Mouse (Mus musculus) kidney, embryonic 14.5 days (tissue): Measurements from ENCODE around the gene Rtf2. TPM values are rescaled to one million over a fixed set of nuclear protein-coding genes. Genes with fewer than 3 reads are reported as not detected.

Experiments used
- ATAC-seq: fragments of 200-750 bp; cut with Nextera tagmentation; 2 replicates; pipeline ENCODE4 v1.8.0; 2017; ENCODE audit warnings: moderate number of reproducible peaks, mild to moderate bottlenecking, moderate TSS enrichment, moderate library complexity; ENCODE audit not compliant: low FRiP score, low TSS enrichment
- H3K27ac ChIP-seq: fragments of 300-500 bp; sonication (generic); 2 replicates; pipeline ENCODE4 v1.5.1; 2014; ENCODE audit warnings: low read depth, mild to moderate bottlenecking, low read length, moderate library complexity, mixed read lengths
- H3K27me3 ChIP-seq: fragments of 300-500 bp; sonication (generic); 2 replicates; pipeline ENCODE4 v1.6.1; 2014; ENCODE audit warnings: mild to moderate bottlenecking, low read length; ENCODE audit not compliant: control insufficient read depth, insufficient read depth
- H3K36me3 ChIP-seq: fragments of 300-500 bp; sonication (generic); 2 replicates; pipeline ENCODE4 v1.6.1; 2014; ENCODE audit warnings: low read length, mixed read lengths; ENCODE audit not compliant: control insufficient read depth, insufficient read depth
- H3K4me1 ChIP-seq: fragments of 300-500 bp; sonication (generic); 2 replicates; pipeline ENCODE4 v1.6.1; 2014; ENCODE audit warnings: low read length, mixed read lengths; ENCODE audit not compliant: control insufficient read depth, insufficient read depth
- H3K4me2 ChIP-seq: fragments of 300-500 bp; sonication (generic); replicated peaks from 2 replicates; pipeline ENCODE4 v1.6.1; 2014; ENCODE audit warnings: low read depth, mild to moderate bottlenecking, low read length
- H3K4me3 ChIP-seq: fragments of 300-500 bp; sonication (generic); 2 replicates; pipeline ENCODE4 v1.5.1; 2014; ENCODE audit warnings: mild to moderate bottlenecking, low read length
- H3K9ac ChIP-seq: fragments of 300-500 bp; sonication (generic); 2 replicates; pipeline ENCODE4 v1.6.1; 2014; ENCODE audit warnings: low read depth, mild to moderate bottlenecking, low read length, moderate library complexity
- H3K9me3 ChIP-seq: fragments of 300-500 bp; sonication (generic); 2 replicates; pipeline ENCODE4 v1.6.1; 2016; ENCODE audit warnings: low read length; ENCODE audit not compliant: control insufficient read depth
- WGBS: fragments of 180-500 bp; shearing (Covaris S2); extraction: QIAGEN DNeasy Blood & Tissue Kit; methylation state at CpG from one replicate; pipeline ENCODE4 v1.1.7; 2014; 5-methylcytosine and 5-hydroxymethylcytosine counted together
- polyA plus RNA-seq: library from polyadenylated mRNA; unstranded; fragments of >200 nt; fragmentation: Nextera tagmentation; extraction: Ambion mirVana; gene quantifications from 2 replicates; pipeline ENCODE4 v1.2.1, GENCODE M21; 2014

Rtf2 gene
- polyA plus RNA-seq, 1 experiment from 2014 or later, result 74.4 TPM

DNA sequence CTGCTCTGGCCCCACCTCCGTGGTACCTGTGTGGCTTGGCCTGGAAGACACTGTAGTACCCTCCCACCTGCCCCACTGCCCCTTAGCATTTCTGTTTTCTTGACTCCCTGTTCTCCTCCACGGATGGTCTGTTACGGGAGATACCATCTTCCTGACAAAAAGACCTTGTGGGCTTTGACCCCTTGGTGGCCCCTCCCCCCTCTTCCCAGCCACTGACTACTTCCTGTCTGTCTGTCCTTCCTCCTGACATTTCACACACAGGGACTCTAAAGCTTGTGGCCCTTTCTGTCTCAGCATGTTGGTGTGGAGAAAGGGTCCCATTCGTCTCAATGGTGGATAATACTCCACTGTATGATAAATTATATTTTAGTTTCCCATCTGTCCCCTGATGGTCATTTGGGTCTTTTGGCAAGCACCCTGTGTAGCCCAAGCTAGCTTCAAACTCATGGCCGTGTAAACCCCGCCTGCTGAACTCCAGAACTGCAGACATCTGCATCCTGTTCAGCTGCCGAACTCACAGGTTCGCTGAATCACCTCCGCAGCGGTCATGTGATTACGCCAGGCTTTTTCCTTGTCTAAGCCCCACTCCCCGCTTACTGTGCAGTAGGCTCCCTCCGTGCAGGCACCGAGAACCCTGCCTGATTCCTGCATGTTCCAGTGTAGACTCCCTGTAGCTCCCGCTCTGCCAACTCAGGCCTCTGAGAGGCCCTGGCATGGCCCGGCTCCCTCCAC, 41.5 kb downstream of the Rtf2 start:
- no peaks in the 10 kb centered on the region for H3K36me3 ChIP-seq
- H3K4me1 ChIP-seq, result peaks cover 3% of the 10 kb centered on the region; the same call in 1 of the 2 replicates
- H3K9ac ChIP-seq, result no peak overlapping the region
- ATAC-seq, result no peak
- no peak overlapping the region for H3K4me3 ChIP-seq
- no peak overlapping the region for H3K4me2 ChIP-seq
- no peaks in the 10 kb centered on the region for H3K9me3 ChIP-seq
- H3K27me3 ChIP-seq, result no peaks in the 10 kb centered on the region
- H3K27ac ChIP-seq, result no peak overlapping the region
- 81% methylated on average over 16 of the region's 16 CpGs for WGBS

- no peak for ATAC-seq
- Histone ChIP-seq H3K27ac (no peak overlapping the region), H3K4me3 (no peak overlapping the region), H3K36me3 (no peaks in the 10 kb centered on the region), H3K4me2 (no peak overlapping the region), H3K27me3 (no peaks in the 10 kb centered on the region), H3K4me1 (peaks cover 3% of the 10 kb centered on the region; the same call in 1 of the 2 replicates), H3K9me3 (no peaks in the 10 kb centered on the region), H3K9ac (no peak overlapping the region)
- WGBS, result 86% methylated on average over 14 of the region's 14 CpGs
These were observed 43.5 kb downstream of the Rtf2 start for GRCm38 (mm10) chr2:172483766-172484413.

- Histone ChIP-seq H3K9me3 (no peaks in the 10 kb centered on the region), H3K27me3 (no peaks in the 10 kb centered on the region), H3K4me3 (no peak overlapping the region), H3K4me2 (no peak overlapping the region), H3K27ac (no peak overlapping the region), H3K4me1 (peaks cover 3% of the 10 kb centered on the region; the same call in 1 of the 2 replicates), H3K36me3 (no peaks in the 10 kb centered on the region), H3K9ac (no peak overlapping the region)
- ATAC-seq, result peak; percentile 32; the same call in 1 of the 2 replicates
- WGBS, result 19% methylated on average over 12 of the region's 12 CpGs
These were observed 44.5 kb downstream of the Rtf2 start for GRCm38 (mm10) chr2:172484696-172485370.

DNA sequence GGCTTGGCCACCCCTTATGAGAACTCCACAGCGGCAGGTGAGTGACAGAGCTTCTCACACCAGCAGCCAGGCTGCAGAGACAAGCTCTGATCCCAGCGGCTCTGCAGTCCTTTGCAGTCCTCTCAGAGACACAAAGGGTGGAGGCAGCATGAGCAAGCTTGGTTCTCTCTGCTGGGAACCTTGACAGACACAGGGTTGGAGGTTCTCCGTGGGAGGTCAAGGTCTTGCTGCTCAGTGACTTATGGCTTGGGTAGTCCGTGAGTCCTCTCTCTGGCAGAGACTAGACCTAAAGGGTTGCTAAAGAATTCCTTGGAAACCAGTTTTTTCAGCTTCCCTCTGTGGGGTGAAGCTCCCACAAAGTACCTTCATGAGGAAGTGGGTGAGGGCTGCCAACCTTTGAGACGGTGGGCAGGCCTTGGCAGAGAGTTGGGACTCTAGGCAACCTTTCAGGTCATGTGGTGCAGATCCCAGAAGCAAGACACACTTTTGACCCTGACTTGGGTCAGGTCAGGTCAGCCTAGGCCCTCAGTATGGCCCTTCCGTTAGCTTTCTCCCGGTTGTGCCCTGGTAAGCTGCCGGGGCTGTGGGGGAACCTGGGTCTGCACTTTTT, 56.5 kb downstream of the Rtf2 start:
- no peaks in the 10 kb centered on the region for H3K9me3 ChIP-seq
- H3K4me1 ChIP-seq, result no peaks in the 10 kb centered on the region
- H3K27ac ChIP-seq, result no peak overlapping the region
- H3K9ac ChIP-seq, result no peak overlapping the region
- no peak overlapping the region for H3K4me2 ChIP-seq
- H3K27me3 ChIP-seq, result no peaks in the 10 kb centered on the region
- H3K36me3 ChIP-seq, result no peaks in the 10 kb centered on the region
- WGBS, result 72% methylated on average over 8 of the region's 8 CpGs
- no peak for ATAC-seq
- H3K4me3 ChIP-seq, result no peak overlapping the region

GRCm38 (mm10) chr2:172498823-172499222, 58.5 kb downstream of the Rtf2 start:
- WGBS, result 56% methylated on average over 3 of the region's 3 CpGs
- no peak overlapping the region for H3K4me3 ChIP-seq
- H3K36me3 ChIP-seq, result no peaks in the 10 kb centered on the region
- H3K9me3 ChIP-seq, result no peaks in the 10 kb centered on the region
- no peak overlapping the region for H3K27ac ChIP-seq
- H3K27me3 ChIP-seq, result no peaks in the 10 kb centered on the region
- no peak overlapping the region for H3K9ac ChIP-seq
- H3K4me1 ChIP-seq, result no peaks in the 10 kb centered on the region
- no peak for ATAC-seq
- no peak overlapping the region for H3K4me2 ChIP-seq

GRCm38 (mm10) chr2:172500752-172501316, 60.5 kb downstream of the Rtf2 start:
- Histone ChIP-seq H3K4me1 (no peaks in the 10 kb centered on the region), H3K4me3 (no peak overlapping the region), H3K27me3 (no peaks in the 10 kb centered on the region), H3K27ac (no peak overlapping the region), H3K36me3 (no peaks in the 10 kb centered on the region), H3K4me2 (no peak overlapping the region), H3K9me3 (no peaks in the 10 kb centered on the region), H3K9ac (no peak overlapping the region)
- ATAC-seq, result no peak
- 52% methylated on average over 7 of the region's 7 CpGs for whole genome bisulfite sequencing

GRCm38 (mm10) chr2:172501341-172501740, 61.0 kb downstream of the Rtf2 start:
- Histone ChIP-seq H3K36me3 (no peaks in the 10 kb centered on the region), H3K9ac (no peak overlapping the region), H3K4me3 (no peak overlapping the region), H3K4me2 (no peak overlapping the region), H3K27ac (no peak overlapping the region), H3K4me1 (no peaks in the 10 kb centered on the region), H3K9me3 (no peaks in the 10 kb centered on the region), H3K27me3 (no peaks in the 10 kb centered on the region)
- 0 out of 2 replicates have a peak, but pooled peaks have one; percentile 55 for ATAC-seq
- 4% methylated on average over 4 of the region's 4 CpGs for WGBS

DNA sequence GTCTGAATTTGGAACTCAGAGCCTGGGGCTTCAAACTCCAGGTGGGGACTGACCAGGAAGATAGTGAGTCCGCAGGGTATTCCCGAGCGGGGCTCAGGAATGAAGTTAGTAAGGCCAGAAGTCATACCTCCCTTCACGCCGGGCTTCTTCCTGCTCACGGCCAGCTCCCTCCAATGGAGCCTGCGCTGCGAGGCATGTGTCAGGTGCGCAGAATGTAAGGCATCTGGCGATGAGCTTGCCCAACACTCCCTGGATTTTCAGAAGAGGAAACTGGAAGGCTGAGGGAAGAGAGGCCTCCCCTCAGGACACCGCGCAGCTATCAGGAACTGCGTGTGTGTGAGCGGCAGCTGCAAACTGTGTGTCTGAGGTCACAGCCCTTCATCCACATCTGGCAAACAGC, 61.8 kb downstream of the Rtf2 start:
- no peak for ATAC-seq
- no peak overlapping the region for H3K4me2 ChIP-seq
- 64% methylated on average over 14 of the region's 14 CpGs for WGBS

More for the DNA sequence above, 61.8 kb downstream of the Rtf2 start:
- Histone ChIP-seq H3K27ac (no peak overlapping the region), H3K9ac (no peak overlapping the region), H3K27me3 (no peaks in the 10 kb centered on the region), H3K9me3 (no peaks in the 10 kb centered on the region), H3K4me3 (no peak overlapping the region), H3K36me3 (no peaks in the 10 kb centered on the region), H3K4me1 (no peaks in the 10 kb centered on the region)
